Mouse (Mus musculus): ENCODE measurements around the gene Gm17428.
"Not testable (repeated sequence)": the region's sequence is repeated elsewhere in the genome, so short reads cannot be mapped to it uniquely, and the experiment has no call there.

Gm17428 gene

GRCm38 (mm10) chr14:54953664-54954206, 23.0 kb upstream of the Gm17428 start:
- DNase-seq: no peak

- no peak for DNase-seq
Observed at GRCm38 (mm10) chr14:54954474-54954873, 22.3 kb upstream of the Gm17428 start.

- no peak for DNase-seq
Observed at GRCm38 (mm10) chr14:54955481-54955880, 21.3 kb upstream of the Gm17428 start.

- no peak for DNase-seq
Observed at GRCm38 (mm10) chr14:54956533-54956932, 20.2 kb upstream of the Gm17428 start.

- DNase-seq: no peak
Observed at GRCm38 (mm10) chr14:54958503-54958902, 18.2 kb upstream of the Gm17428 start.

GRCm38 (mm10) chr14:54959197-54959596, 17.5 kb upstream of the Gm17428 start:
- DNase-seq: no peak

GRCm38 (mm10) chr14:54959853-54960613, 16.7 kb upstream of the Gm17428 start:
- not testable (repeated sequence) for DNase-seq

- no peak for DNase-seq
Observed at GRCm38 (mm10) chr14:54960769-54961168, 16.0 kb upstream of the Gm17428 start.

- no peak for DNase-seq
Observed at GRCm38 (mm10) chr14:54961487-54961886, 15.2 kb upstream of the Gm17428 start.

GRCm38 (mm10) chr14:54962714-54963113, 14.0 kb upstream of the Gm17428 start:
- DNase-seq: no peak

- DNase-seq: no peak
Observed at GRCm38 (mm10) chr14:54963727-54964126, 13.0 kb upstream of the Gm17428 start.

- DNase-seq: no peak
Observed at GRCm38 (mm10) chr14:54965044-54965443, 11.7 kb upstream of the Gm17428 start.

- no peak for DNase-seq
Observed at GRCm38 (mm10) chr14:54965631-54966030, 11.1 kb upstream of the Gm17428 start.

GRCm38 (mm10) chr14:54966320-54966977, 10.3 kb upstream of the Gm17428 start, which contains the start of gene Myh6:
Gene Myh6 (minus strand): TSS chr14:54966927.
- DNase-seq: no peak

GRCm38 (mm10) chr14:54967874-54968273, 8.9 kb upstream of the Gm17428 start:
- DNase-seq: no peak

GRCm38 (mm10) chr14:54968344-54968743, 8.4 kb upstream of the Gm17428 start:
- DNase-seq: no peak

GRCm38 (mm10) chr14:54972786-54973185, 3.9 kb upstream of the Gm17428 start:
- not testable (repeated sequence) for DNase-seq

GRCm38 (mm10) chr14:54974068-54974791, 2.5 kb upstream of the Gm17428 start:
- no peak for DNase-seq

- no peak for DNase-seq
Observed at GRCm38 (mm10) chr14:54978664-54979063, 1.9 kb downstream of the Gm17428 start.

- no peak for DNase-seq
Observed at GRCm38 (mm10) chr14:54981934-54982333, 5.2 kb downstream of the Gm17428 start.

GRCm38 (mm10) chr14:54988350-54988874, 11.7 kb downstream of the Gm17428 start:
- not testable (repeated sequence) for DNase-seq

GRCm38 (mm10) chr14:54988882-54989281, 12.1 kb downstream of the Gm17428 start:
- DNase-seq: no peak

- no peak for DNase-seq
Observed at GRCm38 (mm10) chr14:54989886-54990441, 13.2 kb downstream of the Gm17428 start.

Data from cerebellum, adult 9-11 months (tissue).